Mouse (Mus musculus) stomach, embryonic 14.5 days (tissue): ENCODE results near the gene Foxi1. TPM values are rescaled to one million over a fixed set of nuclear protein-coding genes. Genes with fewer than 3 reads are reported as not detected.

Experiments used
- ATAC-seq: fragments of 200-750 bp; cut with Nextera tagmentation; 2 replicates; pipeline ENCODE4 v1.8.0; 2017; ENCODE audit warnings: low read depth, moderate TSS enrichment; ENCODE audit not compliant: insufficient number of reproducible peaks, insufficient read depth, low FRiP score
- H3K27ac ChIP-seq: fragments of 300-500 bp; sonication (generic); 2 replicates; pipeline ENCODE4 v1.5.1; 2014; ENCODE audit warnings: mild to moderate bottlenecking, low read length, moderate library complexity, mixed read lengths
- H3K27me3 ChIP-seq: fragments of 300-500 bp; sonication (generic); 2 replicates; pipeline ENCODE4 v1.6.1; 2014; ENCODE audit warnings: low read length, control low read depth, mixed read lengths; ENCODE audit not compliant: control insufficient read depth, insufficient read depth
- H3K36me3 ChIP-seq: fragments of 300-500 bp; sonication (generic); 2 replicates; pipeline ENCODE4 v1.6.1; 2014; ENCODE audit warnings: mild to moderate bottlenecking, control low read depth, low read length, moderate library complexity, mixed read lengths; ENCODE audit not compliant: control insufficient read depth, insufficient read depth
- H3K4me1 ChIP-seq: fragments of 300-500 bp; sonication (generic); 2 replicates; pipeline ENCODE4 v1.6.1; 2014; ENCODE audit warnings: low read length, control low read depth, mixed read lengths; ENCODE audit not compliant: control insufficient read depth, insufficient read depth
- H3K4me2 ChIP-seq: fragments of 300-500 bp; sonication (generic); replicated peaks from 2 replicates; pipeline ENCODE4 v1.6.1; 2014; ENCODE audit warnings: low read depth, low read length, control low read depth
- H3K4me3 ChIP-seq: fragments of 300-500 bp; sonication (generic); 2 replicates; pipeline ENCODE4 v1.5.1; 2014; ENCODE audit warnings: low read depth, low read length, control low read depth
- H3K9ac ChIP-seq: fragments of 300-500 bp; sonication (generic); replicated peaks from 2 replicates; pipeline ENCODE4 v1.6.1; 2014; ENCODE audit warnings: low read depth, mild to moderate bottlenecking, control low read depth, low read length, moderate library complexity, mixed read lengths
- H3K9me3 ChIP-seq: fragments of 300-500 bp; sonication (generic); 2 replicates; pipeline ENCODE4 v1.6.1; 2016; ENCODE audit warnings: low read depth, low read length, control low read depth; ENCODE audit not compliant: control insufficient read depth
- WGBS: fragments of 180-500 bp; shearing (Covaris S2); extraction: QIAGEN DNeasy Blood & Tissue Kit; methylation state at CpG from one replicate; pipeline ENCODE4 v1.1.7; 2014; 5-methylcytosine and 5-hydroxymethylcytosine counted together
- polyA plus RNA-seq: library from polyadenylated mRNA; unstranded; fragments of >200 nt; fragmentation: Nextera tagmentation; extraction: Ambion mirVana; gene quantifications from 2 replicates; pipeline ENCODE4 v1.2.1, GENCODE M21; 2014

Foxi1 gene
- polyA plus RNA-seq, 1 experiment from 2014 or later = not detected

DNA sequence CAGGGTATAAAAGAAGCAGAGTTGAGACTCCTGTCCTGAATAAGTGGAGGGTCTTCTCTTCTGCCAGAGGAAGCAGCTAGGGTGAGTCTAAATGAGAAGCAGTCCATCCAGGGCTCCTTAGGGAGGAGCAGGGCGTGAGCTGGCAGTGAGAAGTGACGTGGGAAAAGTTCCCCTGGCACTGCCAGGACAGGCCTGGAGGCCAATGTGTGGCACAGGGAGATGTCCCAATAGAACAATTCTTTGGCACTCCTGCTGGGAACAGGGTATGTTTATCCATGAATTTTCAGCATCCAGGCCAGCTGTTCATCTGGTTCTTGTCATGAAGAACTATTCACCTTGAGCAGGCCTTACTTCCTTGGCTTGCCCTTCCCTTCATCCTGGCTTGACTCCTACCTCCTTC, 29.1 kb downstream of the Foxi1 start:
- Histone ChIP-seq H3K4me1 (0 out of 2 replicates have a peak, but pooled peaks cover 6% of the 10 kb centered on the region), H3K9ac (no peak overlapping the region), H3K27me3 (no peaks in the 10 kb centered on the region), H3K36me3 (no peaks in the 10 kb centered on the region), H3K4me2 (no peak overlapping the region), H3K27ac (no peak overlapping the region), H3K9me3 (no peaks in the 10 kb centered on the region), H3K4me3 (no peak overlapping the region)
- WGBS = 88% methylated on average over 2 of the region's 2 CpGs
- no peak for ATAC-seq

- 86% methylated on average over 1 of the region's 1 CpGs for WGBS
- H3K4me1 ChIP-seq = 0 out of 2 replicates have a peak, but pooled peaks cover 2% of the 10 kb centered on the region
- H3K9ac ChIP-seq = no peak overlapping the region
- no peaks in the 10 kb centered on the region for H3K9me3 ChIP-seq
- no peak overlapping the region for H3K27ac ChIP-seq
- no peak overlapping the region for H3K4me3 ChIP-seq
- no peak overlapping the region for H3K4me2 ChIP-seq
- no peak for ATAC-seq
- H3K27me3 ChIP-seq = no peaks in the 10 kb centered on the region
- no peaks in the 10 kb centered on the region for H3K36me3 ChIP-seq
Observed at GRCm38 (mm10) chr11:34176371-34176770, 31.5 kb downstream of the Foxi1 start.

- no peaks in the 10 kb centered on the region for H3K9me3 ChIP-seq
- H3K9ac ChIP-seq = no peak overlapping the region
- no peak overlapping the region for H3K4me3 ChIP-seq
- ATAC-seq = no peak
- H3K27me3 ChIP-seq = no peaks in the 10 kb centered on the region
- no peaks in the 10 kb centered on the region for H3K36me3 ChIP-seq
- no peak overlapping the region for H3K4me2 ChIP-seq
- peaks cover 10% of the 10 kb centered on the region; the same call in 1 of the 2 replicates for H3K4me1 ChIP-seq
- 68% methylated on average over 1 of the region's 1 CpGs for WGBS
- no peak overlapping the region for H3K27ac ChIP-seq
Observed at GRCm38 (mm10) chr11:34171221-34171620, 36.7 kb downstream of the Foxi1 start.

GRCm38 (mm10) chr11:34169464-34169894, 38.4 kb downstream of the Foxi1 start:
- no peak overlapping the region for H3K9ac ChIP-seq
- ATAC-seq = peak; percentile 49; the same call in 1 of the 2 replicates
- WGBS = 22% methylated on average over 5 of the region's 5 CpGs
- no peak overlapping the region for H3K27ac ChIP-seq
- no peaks in the 10 kb centered on the region for H3K36me3 ChIP-seq
- no peaks in the 10 kb centered on the region for H3K9me3 ChIP-seq
- H3K4me1 ChIP-seq = peaks cover 10% of the 10 kb centered on the region; the same call in 1 of the 2 replicates
- no peak overlapping the region for H3K4me2 ChIP-seq
- no peak overlapping the region for H3K4me3 ChIP-seq
- H3K27me3 ChIP-seq = no peaks in the 10 kb centered on the region

- peaks cover 10% of the 10 kb centered on the region; the same call in 1 of the 2 replicates for H3K4me1 ChIP-seq
- no peak overlapping the region for H3K27ac ChIP-seq
- ATAC-seq = no peak
- H3K4me3 ChIP-seq = no peak overlapping the region
- H3K36me3 ChIP-seq = no peaks in the 10 kb centered on the region
- WGBS = 58% methylated on average over 4 of the region's 4 CpGs
- no peaks in the 10 kb centered on the region for H3K9me3 ChIP-seq
- H3K27me3 ChIP-seq = no peaks in the 10 kb centered on the region
- no peak overlapping the region for H3K9ac ChIP-seq
- no peak overlapping the region for H3K4me2 ChIP-seq
Observed at GRCm38 (mm10) chr11:34166392-34166791, 41.5 kb downstream of the Foxi1 start.

DNA sequence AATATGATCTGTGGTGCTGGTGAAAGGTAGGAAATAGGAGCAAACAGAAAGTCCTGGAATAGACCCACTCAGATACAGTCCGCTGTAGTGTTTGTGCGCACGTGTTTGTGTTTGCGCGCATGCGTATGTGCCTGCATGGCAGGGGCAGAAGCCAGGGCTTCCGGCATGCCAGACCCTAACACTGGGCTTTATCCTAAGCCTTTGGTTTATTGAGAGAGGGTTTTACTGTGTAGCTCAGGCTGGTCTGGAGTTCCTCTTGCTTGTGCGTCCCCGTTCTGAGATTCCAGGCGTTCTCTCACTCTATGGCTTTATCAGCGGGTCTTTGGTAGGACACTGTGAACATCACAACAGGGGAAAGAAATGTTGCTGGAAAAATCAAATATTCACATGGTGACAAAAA, 42.6 kb downstream of the Foxi1 start:
- Histone ChIP-seq H3K27ac (no peak overlapping the region), H3K36me3 (no peaks in the 10 kb centered on the region), H3K9ac (no peak overlapping the region), H3K4me1 (peaks cover 10% of the 10 kb centered on the region; the same call in 1 of the 2 replicates), H3K4me3 (no peak overlapping the region), H3K27me3 (no peaks in the 10 kb centered on the region), H3K4me2 (no peak overlapping the region), H3K9me3 (no peaks in the 10 kb centered on the region)
- ATAC-seq = no peak
- 88% methylated on average over 11 of the region's 11 CpGs for WGBS

DNA sequence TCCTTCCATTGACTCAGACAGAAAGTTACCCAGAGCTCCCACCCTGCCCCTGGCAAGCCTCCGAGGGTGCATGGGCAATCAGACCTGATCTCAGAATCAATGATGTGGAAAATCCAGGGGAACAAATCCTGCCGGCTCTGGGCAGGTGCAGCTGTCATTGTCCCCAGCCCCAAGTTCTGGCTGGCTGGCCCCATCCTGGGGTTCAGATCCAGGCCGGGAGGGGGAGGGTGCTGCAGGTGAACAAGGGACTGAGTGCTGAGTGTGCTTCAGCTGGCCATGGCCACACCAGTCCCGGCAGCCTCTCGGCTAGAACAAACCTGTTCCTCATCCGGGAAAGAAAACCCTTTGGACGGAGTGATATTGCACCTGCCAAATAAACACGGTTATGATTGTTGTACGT, 49.0 kb downstream of the Foxi1 start:
- Histone ChIP-seq H3K4me1 (no peaks in the 10 kb centered on the region), H3K4me3 (no peak overlapping the region), H3K27me3 (no peaks in the 10 kb centered on the region), H3K9me3 (no peaks in the 10 kb centered on the region), H3K4me2 (no peak overlapping the region), H3K36me3 (no peaks in the 10 kb centered on the region), H3K27ac (no peak overlapping the region), H3K9ac (no peak overlapping the region)
- no peak for ATAC-seq
- 80% methylated on average over 9 of the region's 9 CpGs for WGBS

DNA sequence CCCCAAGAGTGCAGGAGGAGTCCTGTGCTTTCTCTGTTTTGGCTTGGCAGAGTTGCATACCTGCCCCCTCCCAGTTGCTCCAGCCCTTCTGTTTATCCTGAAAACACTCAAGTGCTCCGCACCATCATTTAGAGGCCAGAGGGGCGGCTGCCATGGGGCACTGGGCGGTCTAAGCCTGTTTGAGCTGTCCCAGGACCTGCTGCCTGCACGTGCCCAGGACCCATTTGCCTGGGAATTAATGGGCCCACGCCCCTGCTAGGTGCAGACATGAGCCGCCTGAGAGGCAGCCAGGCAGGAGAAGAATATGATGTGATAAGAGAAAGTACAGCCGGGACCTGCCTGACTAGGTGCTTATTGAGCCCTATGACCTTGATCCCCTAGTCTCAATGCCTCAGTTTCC, 52.7 kb downstream of the Foxi1 start:
- H3K4me2 ChIP-seq = no peak overlapping the region
- no peaks in the 10 kb centered on the region for H3K9me3 ChIP-seq
- ATAC-seq = no peak
- WGBS = 53% methylated on average over 7 of the region's 7 CpGs
- no peak overlapping the region for H3K9ac ChIP-seq
- no peaks in the 10 kb centered on the region for H3K36me3 ChIP-seq
- no peaks in the 10 kb centered on the region for H3K4me1 ChIP-seq
- H3K27ac ChIP-seq = no peak overlapping the region
- H3K4me3 ChIP-seq = no peak overlapping the region
- no peaks in the 10 kb centered on the region for H3K27me3 ChIP-seq
